Mouse (Mus musculus): ENCODE results near the gene Nudt14. TPM values are rescaled to one million over a fixed set of nuclear protein-coding genes. Genes with fewer than 3 reads are reported as not detected.

The Nudt14 gene
- total and polyA plus RNA-seq, 3 experiments, result 17.7 to 23.9 (median 20.7) TPM

GRCm38 (mm10) chr12:112932647-112933046 is 9.3 kb downstream of the Nudt14 start:
- peaks cover 12% of the 10 kb centered on the region for H3K9me3 ChIP-seq (replicated peaks; ENCODE audit: low read length)
- TF ChIP-seq HCFC1 (IDR thresholded peaks at IDR 0.05; ENCODE audit: low read depth, low read length) (no peak), JUND (conservative IDR thresholded peaks at IDR 0.05; ENCODE audit: low read depth, low read length) (no peak), MEF2A (IDR thresholded peaks at IDR 0.05; ENCODE audit: borderline replicate concordance, low read depth, low read length) (no peak), BHLHE40 (IDR thresholded peaks at IDR 0.05; ENCODE audit: low read depth, low read length) (no peak), ELF1 (IDR thresholded peaks at IDR 0.05; ENCODE audit: low read depth, low read length) (no peak), SMC3 (IDR thresholded peaks at IDR 0.05; ENCODE audit: low read depth, low read length) (no peak), CHD2 (IDR thresholded peaks at IDR 0.05; ENCODE audit: low read length) (no peak), PAX5 (IDR thresholded peaks at IDR 0.05; ENCODE audit: low read length) (no peak), IRF4 (IDR thresholded peaks at IDR 0.05; ENCODE audit: low read depth, low read length) (no peak), TCF12 (IDR thresholded peaks at IDR 0.05; ENCODE audit: low read depth, low read length) (no peak), ZC3H11A (IDR thresholded peaks at IDR 0.05; ENCODE audit: low read depth, low read length) (no peak), KAT2A (IDR thresholded peaks at IDR 0.05; ENCODE audit: insufficient replicate concordance, low read length) (no peak), GABPA (IDR thresholded peaks at IDR 0.05; ENCODE audit: insufficient replicate concordance, low read depth, low read length) (no peak), MYC (IDR thresholded peaks at IDR 0.05; ENCODE audit: low read depth, low read length) (no peak)
- no peaks in the 10 kb centered on the region for H3K79me2 ChIP-seq (replicated peaks; ENCODE audit: control insufficient read depth, extremely low read depth, insufficient read depth, poor library complexity, severe bottlenecking)
- no peak overlapping the region for H3K27ac ChIP-seq (ENCODE audit: insufficient read depth, low read depth)
- DNase-seq (ENCODE audit: extremely low read depth), result no peak
- peaks cover 0 to 4% of the 10 kb centered on the region in 2 experiments for H3K36me3 ChIP-seq (replicated peaks in 1 of 2; ENCODE audit: control insufficient read depth in 1 of 2, insufficient read depth in 1 of 2, low read length in 1 of 2)
- H3K27me3 ChIP-seq (replicated peaks), result peaks cover 26% of the 10 kb centered on the region
- no peak overlapping the region for H3K9ac ChIP-seq (ENCODE audit: insufficient read depth, low read depth)
- dilution Hi-C loops (cut with MboI; ENCODE audit: extremely low pct_ligation_motif_present, extremely low pct_unique_long_range_greater_than_20kb, low sequenced_read_pairs), result no loop called here
- H3K4me1 ChIP-seq (ENCODE audit: control insufficient read depth in 1 of 2, insufficient read depth in 2 of 2), result peaks cover 10 to 17% of the 10 kb centered on the region in 2 experiments
- H3K4me3 ChIP-seq (replicated peaks in 1 of 3; ENCODE audit: low read depth in 2 of 3, low read length in 2 of 3, poor library complexity in 1 of 3), result no peak overlapping the region
- in situ Hi-C loops (cut with MboI; ENCODE audit: low pct_ligation_motif_present, low pct_unique_long_range_greater_than_20kb, low sequenced_read_pairs), result no loop called here
- no peak overlapping the region for H3K4me2 ChIP-seq (ENCODE audit: insufficient read depth, low read depth, poor library complexity, severe bottlenecking)

- DNase-seq (ENCODE audit: extremely low read depth), result no peak
- peaks cover 12% of the 10 kb centered on the region for H3K9me3 ChIP-seq (replicated peaks; ENCODE audit: low read length)
- H3K79me2 ChIP-seq (replicated peaks; ENCODE audit: control insufficient read depth, extremely low read depth, insufficient read depth, poor library complexity, severe bottlenecking), result no peaks in the 10 kb centered on the region
- peak within 1 kb of the TSS in 1 of 3 experiments; percentile 52 for H3K4me3 ChIP-seq (replicated peaks in 1 of 3; ENCODE audit: low read depth in 2 of 3, low read length in 2 of 3, poor library complexity in 1 of 3)
- no peak within 1 kb of the TSS; the same call in 1 of the 2 replicates for H3K9ac ChIP-seq (ENCODE audit: insufficient read depth, low read depth)
- H3K27ac ChIP-seq (ENCODE audit: insufficient read depth, low read depth), result no peak within 1 kb of the TSS
- dilution Hi-C loops (cut with MboI; ENCODE audit: extremely low pct_ligation_motif_present, extremely low pct_unique_long_range_greater_than_20kb, low sequenced_read_pairs) (no loop called here), in situ Hi-C loops (cut with MboI; ENCODE audit: low pct_ligation_motif_present, low pct_unique_long_range_greater_than_20kb, low sequenced_read_pairs) (no loop called here)
- peaks cover 10 to 17% of the 10 kb centered on the region in 2 experiments for H3K4me1 ChIP-seq (ENCODE audit: control insufficient read depth in 1 of 2, insufficient read depth in 2 of 2)
- peaks cover 48% of the 10 kb centered on the region for H3K27me3 ChIP-seq (replicated peaks)
- H3K4me2 ChIP-seq (ENCODE audit: insufficient read depth, low read depth, poor library complexity, severe bottlenecking), result peak within 1 kb of the TSS; percentile 87
- H3K36me3 ChIP-seq (replicated peaks in 1 of 2; ENCODE audit: control insufficient read depth in 1 of 2, insufficient read depth in 1 of 2, low read length in 1 of 2), result peaks cover 0 to 2% of the 10 kb centered on the region in 2 experiments
- TF ChIP-seq NRF1 (IDR thresholded peaks at IDR 0.05; ENCODE audit: low read depth, low read length) (0 out of 2 replicates have a peak, but pooled peaks have one; percentile 22), CTCF (conservative IDR thresholded peaks at IDR 0.05 in 1 of 2, IDR thresholded peaks at IDR 0.05 in 1 of 2; ENCODE audit: low read depth in 2 of 2, low read length in 2 of 2) (peak in 1 of 2 experiments; percentile 58; a peak in 2 of 4 replicates), MAZ (IDR thresholded peaks at IDR 0.05; ENCODE audit: low read depth, low read length) (peak; percentile 55; the same call in 1 of the 2 replicates), PAX5 (IDR thresholded peaks at IDR 0.05; ENCODE audit: low read length) (no peak)
These were observed 12.2 kb downstream of the Nudt14 start, which contains the start of gene Jag2 for GRCm38 (mm10) chr12:112929562-112930352. Gene Jag2, minus strand, starts transcription at chr12:112929776.
